Mouse (Mus musculus) small intestine, adult 2 months (tissue): ENCODE data around the gene Ccnj.

Experiments
- CTCF ChIP-seq: fragments of 200-500 bp; IDR thresholded peaks from 2 replicates; pipeline ENCODE4 v1.5.1; 2012; ENCODE audit warnings: low read depth, mild to moderate bottlenecking, control low read depth, inconsistent platforms, low read length, moderate library complexity, mixed read lengths; ENCODE audit not compliant: insufficient replicate concordance, insufficient read length; ENCODE audit errors: extremely low read depth
- POLR2A ChIP-seq: fragments of 200-500 bp; IDR thresholded peaks from 2 replicates; pipeline ENCODE4 v1.6.1; 2012; ENCODE audit warnings: low read depth, mild to moderate bottlenecking, control low read depth, inconsistent platforms, low read length, moderate library complexity

DNA sequence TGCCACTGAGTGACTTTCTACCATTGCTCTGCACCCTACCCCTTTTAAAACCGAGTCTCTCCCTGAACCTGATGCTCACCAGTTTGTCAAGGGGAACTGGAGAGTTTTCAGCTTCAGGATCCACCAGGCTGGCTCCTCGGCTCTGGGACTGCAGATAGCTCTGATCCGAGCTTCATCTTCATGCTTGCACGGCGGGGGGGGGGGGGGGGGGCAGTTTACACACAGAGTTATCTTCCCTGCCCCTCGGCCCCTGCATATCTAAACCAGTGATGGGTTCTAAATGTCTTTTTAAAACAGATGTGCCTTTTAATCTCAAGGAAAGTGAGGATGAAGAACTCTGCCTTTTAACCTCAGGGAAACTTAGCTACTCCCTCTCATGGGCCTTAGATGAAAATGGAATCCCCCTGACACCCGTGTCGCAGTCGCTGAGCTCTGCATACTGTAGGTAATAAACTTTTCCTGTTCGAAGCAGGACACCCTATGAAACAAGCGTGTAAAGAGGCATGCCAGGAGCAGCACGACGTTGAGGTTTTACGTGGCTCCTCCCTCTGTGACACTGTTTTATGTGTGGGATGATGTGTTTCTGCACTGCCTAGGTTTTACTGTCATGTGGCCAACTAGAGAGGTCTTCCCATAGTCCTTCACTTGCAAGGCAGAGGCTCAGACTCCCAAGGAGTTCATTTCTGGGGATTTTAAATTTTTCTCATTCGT, 42.9 kb upstream of the Ccnj start:
- TF ChIP-seq CTCF (no peak), POLR2A (no peak)
